ENCODE assay signal across 2 mouse cellular contexts in genomic region chr2:177903276-177903675, GRCm38 (mm10). TPM values are rescaled to one million over a fixed set of nuclear protein-coding genes. Genes with fewer than 3 reads are reported as not detected.
"Had no signal": no experiment of that assay in that cellular context is flagged by ENCODE, and none has a peak within 500 bp of the region (broad histone marks: within the 10 kb centered on the region; RNA-seq: fewer than 3 reads in every experiment).

No protein-coding gene starts in this region.

RNA-seq across cellular contexts. Expression of gene Zfp972, which starts 22.1 kb away (rescaled TPM):
- total RNA-seq: hindbrain, postnatal 0 days; layer of hippocampus, postnatal 10 days had no signal
